Mouse (Mus musculus) lung, embryonic 14.5 days (tissue): ENCODE measurements at regions not wholly inside any gene's neighbourhood (a gene's known extent, or its start where the extent isn't known, plus 50 kb on each side); places are given as distances from the start of the nearest gene placed in this dataset.

Experiments
- ATAC-seq: fragments of 200-750 bp; cut with Nextera tagmentation; 2 replicates; pipeline ENCODE4 v1.8.0; 2017; ENCODE audit warnings: mild to moderate bottlenecking, moderate TSS enrichment, moderate library complexity; ENCODE audit not compliant: insufficient read depth
- DNase-seq: peaks from one replicate; pipeline ENCODE4 v3.0.0-alpha.2; 2015
- H3K27ac ChIP-seq: fragments of 300-500 bp; sonication (generic); 2 replicates; pipeline ENCODE4 v1.5.1; 2014; ENCODE audit warnings: low read depth, mild to moderate bottlenecking, moderate library complexity
- H3K27me3 ChIP-seq: fragments of 300-500 bp; sonication (generic); 2 replicates; pipeline ENCODE4 v1.6.1; 2014; ENCODE audit warnings: low read length, control low read depth; ENCODE audit not compliant: insufficient read depth
- H3K36me3 ChIP-seq: fragments of 300-500 bp; sonication (generic); 2 replicates; pipeline ENCODE4 v1.6.1; 2014; ENCODE audit warnings: control low read depth; ENCODE audit not compliant: insufficient read depth
- H3K4me1 ChIP-seq: fragments of 300-500 bp; sonication (generic); 2 replicates; pipeline ENCODE4 v1.6.1; 2014; ENCODE audit warnings: antibody characterized with exemption, control low read depth; ENCODE audit not compliant: insufficient read depth
- H3K4me2 ChIP-seq: fragments of 300-500 bp; sonication (generic); 2 replicates; pipeline ENCODE4 v1.6.1; 2014; ENCODE audit warnings: mild to moderate bottlenecking
- H3K4me3 ChIP-seq: fragments of 300-500 bp; sonication (generic); 2 replicates; pipeline ENCODE4 v1.5.1; 2014; ENCODE audit warnings: low read depth, low read length
- H3K9ac ChIP-seq: fragments of 300-500 bp; sonication (generic); 2 replicates; pipeline ENCODE4 v1.6.1; 2014
- H3K9me3 ChIP-seq: fragments of 300-500 bp; sonication (generic); 2 replicates; pipeline ENCODE4 v1.6.1; 2016; ENCODE audit warnings: low read depth, low read length, control low read depth
- CTCF ChIP-seq: IDR thresholded peaks from 2 replicates; pipeline ENCODE4 v1.5.1; 2016; ENCODE audit warnings: antibody characterized with exemption, low read depth
- WGBS: fragments of 180-500 bp; shearing (Covaris S2); extraction: QIAGEN DNeasy Blood & Tissue Kit; methylation state at CpG from one replicate; pipeline ENCODE4 v1.1.7; 2014; 5-methylcytosine and 5-hydroxymethylcytosine counted together

DNA sequence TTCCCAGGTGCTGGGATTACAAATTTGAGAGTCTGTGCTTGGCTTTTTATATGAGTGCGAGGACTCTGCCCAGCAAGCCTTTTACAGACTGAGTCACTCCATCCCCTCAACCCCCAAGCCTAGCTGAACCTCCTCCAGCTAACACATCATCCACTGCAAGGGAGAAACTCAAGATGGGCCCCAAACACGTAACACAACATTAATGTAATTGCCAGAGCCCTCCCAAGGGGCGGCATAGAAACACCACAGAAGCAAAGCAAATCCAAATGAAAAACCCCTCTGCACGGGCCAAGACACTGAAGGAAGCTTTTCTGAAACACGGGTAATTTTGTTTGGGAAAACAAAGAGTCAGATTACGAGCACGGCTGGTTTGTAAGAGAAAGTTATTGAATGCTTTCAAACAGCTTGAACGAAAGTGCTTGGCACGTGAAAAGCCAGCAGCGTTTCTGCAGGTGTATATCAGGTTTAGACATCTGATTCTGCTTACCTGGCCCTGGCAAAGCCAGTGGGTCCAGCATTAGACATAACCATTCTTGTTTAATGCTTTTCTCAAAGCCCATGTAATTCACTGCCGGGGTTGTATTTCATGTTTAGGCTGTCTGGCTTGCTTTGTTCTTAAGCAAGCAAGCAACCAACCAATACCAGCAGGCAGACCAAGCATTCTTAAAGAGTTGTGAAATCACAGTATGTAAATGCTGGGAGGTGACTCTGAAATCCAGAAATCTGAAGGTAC, 132.8 kb downstream of the Ets2 start:
- Histone ChIP-seq H3K9ac (no peak overlapping the region), H3K4me1 (peaks cover 43% of the 10 kb centered on the region), H3K27me3 (no peaks in the 10 kb centered on the region), H3K4me3 (no peak overlapping the region), H3K36me3 (no peaks in the 10 kb centered on the region), H3K27ac (peak overlapping the region; percentile 72), H3K4me2 (no peak overlapping the region), H3K9me3 (no peaks in the 10 kb centered on the region)
- TF ChIP-seq CTCF: no peak
- ATAC-seq (no peak), DNase-seq (peak; percentile 57)
- 40% methylated on average over 11 of the region's 11 CpGs for WGBS

DNA sequence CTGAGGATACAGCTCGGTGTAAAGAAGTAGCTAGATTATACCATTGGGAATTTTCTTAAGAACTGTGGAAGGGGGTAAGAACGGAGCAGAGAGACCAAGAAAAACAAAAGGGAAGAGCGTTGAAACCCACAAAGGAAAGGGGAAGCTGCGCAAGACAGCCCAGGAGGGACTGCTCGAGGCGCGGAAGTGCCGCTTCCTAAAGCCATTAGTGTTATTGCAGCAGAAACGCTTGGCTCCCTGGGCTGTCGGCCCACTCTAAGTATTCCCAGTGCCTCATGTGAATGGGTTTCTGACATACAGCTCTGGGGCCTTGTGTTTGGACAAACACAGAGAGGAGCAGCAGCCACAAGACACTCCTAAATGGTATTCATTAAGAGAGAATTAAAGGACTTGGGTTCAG, 131.6 kb downstream of the Ets2 start:
- H3K4me1 ChIP-seq: peaks cover 36% of the 10 kb centered on the region
- no peak overlapping the region for H3K9ac ChIP-seq
- 58% methylated on average over 10 of the region's 10 CpGs for WGBS
- no peaks in the 10 kb centered on the region for H3K36me3 ChIP-seq
- H3K27me3 ChIP-seq: no peaks in the 10 kb centered on the region
- DNase-seq (peak; percentile 74), ATAC-seq (no peak)
- H3K9me3 ChIP-seq: no peaks in the 10 kb centered on the region
- no peak for TF ChIP-seq CTCF
- no peak overlapping the region for H3K4me2 ChIP-seq
- H3K4me3 ChIP-seq: no peak overlapping the region
- peak overlapping the region; percentile 72 for H3K27ac ChIP-seq

DNA sequence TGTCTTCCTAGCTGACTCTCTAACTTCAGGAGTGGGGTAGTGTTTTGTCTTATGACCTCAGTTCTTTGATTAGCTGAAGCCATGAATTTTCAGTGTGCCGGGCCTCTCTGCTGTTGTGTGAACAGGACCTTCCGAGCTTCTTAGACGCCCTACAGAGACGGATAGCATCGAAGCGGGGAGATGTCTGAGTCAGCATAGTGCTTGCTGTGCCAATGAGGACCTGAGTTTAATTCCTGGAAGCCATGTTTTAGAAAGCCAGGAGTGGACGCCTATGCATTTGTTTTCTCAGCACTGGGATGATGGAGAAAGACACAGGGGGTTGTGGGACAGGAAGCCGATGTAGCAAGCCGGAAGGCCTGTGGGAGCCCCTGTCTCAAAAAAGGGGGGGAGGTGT, 130.5 kb downstream of the Ets2 start:
- Histone ChIP-seq H3K4me3 (no peak overlapping the region), H3K9me3 (no peaks in the 10 kb centered on the region), H3K9ac (no peak overlapping the region), H3K4me2 (peak overlapping the region; percentile 1; the same call in 1 of the 2 replicates), H3K4me1 (peaks cover 36% of the 10 kb centered on the region), H3K27ac (peak overlapping the region; percentile 72), H3K36me3 (no peaks in the 10 kb centered on the region), H3K27me3 (no peaks in the 10 kb centered on the region)
- ATAC-seq (peak; percentile 25), DNase-seq (no peak)
- no peak for TF ChIP-seq CTCF
- WGBS: 25% methylated on average over 9 of the region's 9 CpGs

DNA sequence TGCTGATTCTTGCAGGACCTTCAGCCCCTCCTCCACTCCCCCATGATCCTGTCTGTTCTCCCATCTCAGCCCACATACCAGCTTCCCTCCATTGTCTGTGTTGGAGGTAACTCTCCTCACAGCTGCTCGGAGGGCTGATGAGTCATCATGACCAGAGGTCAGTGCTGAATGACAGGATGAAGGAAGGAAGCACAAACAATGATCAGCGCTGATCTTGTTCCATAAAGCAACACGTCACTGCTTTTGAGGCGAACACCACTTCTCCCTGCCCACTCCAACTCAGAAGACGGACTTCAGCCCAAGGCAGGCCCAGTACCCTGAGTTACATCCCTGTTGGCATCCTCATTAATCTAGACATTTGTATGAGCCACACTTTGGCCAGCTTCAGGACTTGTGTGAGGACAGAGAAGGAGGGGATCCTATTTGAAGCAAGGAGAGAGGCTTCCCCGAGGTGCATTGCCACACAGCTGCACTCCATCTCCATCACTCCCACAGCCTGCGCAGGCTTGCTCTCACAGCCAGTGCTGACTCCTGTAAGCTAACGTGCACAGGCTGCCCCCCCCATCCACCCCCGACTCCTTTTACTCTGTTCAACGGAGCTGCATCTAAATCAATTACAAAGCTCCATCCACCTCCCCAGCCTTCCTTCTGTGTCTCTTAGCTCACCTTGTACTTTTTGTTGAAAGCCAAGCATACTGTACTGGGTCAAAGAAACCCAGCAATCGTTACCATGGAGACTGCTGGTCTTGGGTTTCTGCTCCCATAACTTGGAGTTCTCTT, 129.9 kb downstream of the Ets2 start:
- ATAC-seq: peak; percentile 92
- H3K4me1 ChIP-seq: peaks cover 36% of the 10 kb centered on the region
- peak overlapping the region; percentile 1; the same call in 1 of the 2 replicates for H3K4me2 ChIP-seq
- H3K4me3 ChIP-seq: no peak overlapping the region
- DNase-seq: peak; percentile 91
- peak overlapping the region; percentile 72 for H3K27ac ChIP-seq
- H3K9ac ChIP-seq: no peak overlapping the region
- H3K36me3 ChIP-seq: no peaks in the 10 kb centered on the region
- WGBS: 10% methylated on average over 11 of the region's 11 CpGs
- TF ChIP-seq CTCF: no peak
- H3K27me3 ChIP-seq: no peaks in the 10 kb centered on the region
- no peaks in the 10 kb centered on the region for H3K9me3 ChIP-seq

GRCm38 (mm10) chr16:95827402-95827737, 125.5 kb downstream of the Ets2 start:
- TF ChIP-seq CTCF: no peak
- no peak overlapping the region for H3K9ac ChIP-seq
- WGBS: 73% methylated on average over 6 of the region's 6 CpGs
- no peak for ATAC-seq
- H3K9me3 ChIP-seq: no peaks in the 10 kb centered on the region
- H3K27ac ChIP-seq: no peak overlapping the region
- DNase-seq: no peak
- peaks cover 35% of the 10 kb centered on the region for H3K4me1 ChIP-seq
- no peaks in the 10 kb centered on the region for H3K36me3 ChIP-seq
- H3K4me3 ChIP-seq: no peak overlapping the region
- H3K4me2 ChIP-seq: no peak overlapping the region
- no peaks in the 10 kb centered on the region for H3K27me3 ChIP-seq

DNA sequence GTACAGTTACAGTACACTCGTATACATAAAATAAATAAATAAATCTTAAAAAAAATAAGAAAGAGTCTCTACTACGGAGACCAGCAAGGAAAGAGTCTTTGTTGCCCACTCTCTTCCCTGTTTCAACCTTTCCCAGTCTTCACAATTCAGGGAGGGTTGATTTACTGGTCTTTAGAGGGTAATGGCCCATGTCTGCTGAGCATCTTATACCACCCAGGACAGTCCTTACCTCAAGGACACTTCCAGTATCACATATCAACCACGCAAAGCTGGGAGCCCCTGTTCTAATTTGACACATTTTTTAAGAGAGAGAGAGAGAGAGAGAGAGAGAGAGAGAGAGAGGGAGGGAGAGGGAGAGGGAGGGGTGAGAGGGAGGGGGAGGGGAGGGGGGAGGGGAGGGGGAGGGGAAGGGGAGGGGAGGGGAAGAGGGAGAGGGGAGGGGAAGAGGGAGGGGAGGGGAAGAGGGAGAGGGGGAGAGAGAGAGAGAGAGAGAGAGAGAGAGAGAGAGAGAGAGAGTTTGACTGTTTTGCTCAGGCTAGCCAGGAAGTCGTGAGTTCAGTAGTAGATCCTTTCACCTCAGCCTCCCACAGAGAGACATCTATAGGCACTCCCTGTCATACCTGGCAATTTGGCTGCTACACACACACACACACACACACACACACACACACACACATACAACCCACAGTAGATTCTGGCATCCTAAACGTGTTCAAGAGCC, 125.0 kb downstream of the Ets2 start:
- Histone ChIP-seq H3K27ac (no peak overlapping the region), H3K4me2 (no peak overlapping the region), H3K9ac (no peak overlapping the region), H3K27me3 (no peaks in the 10 kb centered on the region), H3K36me3 (no peaks in the 10 kb centered on the region), H3K4me3 (no peak overlapping the region), H3K9me3 (no peaks in the 10 kb centered on the region), H3K4me1 (peaks cover 30% of the 10 kb centered on the region)
- TF ChIP-seq CTCF: no peak
- ATAC-seq (no peak), DNase-seq (no peak)
- WGBS: 74% methylated on average over 5 of the region's 5 CpGs

DNA sequence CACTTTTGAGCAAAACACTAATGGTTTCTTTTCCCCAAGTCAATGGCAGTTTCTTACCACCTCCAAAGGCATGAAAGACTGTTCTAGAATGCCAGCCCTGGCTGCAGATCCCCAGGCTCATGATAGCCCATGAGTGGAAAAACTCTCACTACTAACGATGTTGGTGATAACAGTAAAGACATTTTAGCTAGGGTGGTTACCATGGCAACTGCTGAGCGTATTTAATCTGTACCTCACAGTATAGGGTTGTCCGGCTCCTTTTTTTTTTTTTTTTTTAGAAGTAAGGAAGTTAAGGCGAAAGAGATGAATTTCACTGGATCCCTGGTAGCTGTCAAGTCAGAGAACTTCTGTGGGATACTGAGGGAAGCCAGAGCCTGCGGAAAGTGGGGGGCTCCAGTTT, 123.8 kb downstream of the Ets2 start:
- WGBS: 20% methylated on average over 5 of the region's 5 CpGs
- Histone ChIP-seq H3K9me3 (no peaks in the 10 kb centered on the region), H3K36me3 (no peaks in the 10 kb centered on the region), H3K4me1 (peaks cover 23% of the 10 kb centered on the region), H3K27me3 (no peaks in the 10 kb centered on the region), H3K4me3 (no peak overlapping the region), H3K4me2 (no peak overlapping the region; the same call in 1 of the 2 replicates), H3K27ac (peak overlapping the region; percentile 79; the same call in 1 of the 2 replicates), H3K9ac (no peak overlapping the region)
- TF ChIP-seq CTCF: no peak
- ATAC-seq (peak; percentile 18; the same call in 1 of the 2 replicates), DNase-seq (peak; percentile 79)
